Mouse (Mus musculus): ENCODE results near the gene 1700025G04Rik.

GRCm38 (mm10) chr1:152105246-152105645 lies 15.3 kb upstream of the 1700025G04Rik start:
- TF ChIP-seq GATA1 (IDR thresholded peaks at IDR 0.05; ENCODE audit: low read length), result no peak
- TF ChIP-seq TAL1 (IDR thresholded peaks at IDR 0.05; ENCODE audit: low read length), result no peak
